12 mouse cellular contexts compared by ENCODE assay signal in the genomic region with DNA sequence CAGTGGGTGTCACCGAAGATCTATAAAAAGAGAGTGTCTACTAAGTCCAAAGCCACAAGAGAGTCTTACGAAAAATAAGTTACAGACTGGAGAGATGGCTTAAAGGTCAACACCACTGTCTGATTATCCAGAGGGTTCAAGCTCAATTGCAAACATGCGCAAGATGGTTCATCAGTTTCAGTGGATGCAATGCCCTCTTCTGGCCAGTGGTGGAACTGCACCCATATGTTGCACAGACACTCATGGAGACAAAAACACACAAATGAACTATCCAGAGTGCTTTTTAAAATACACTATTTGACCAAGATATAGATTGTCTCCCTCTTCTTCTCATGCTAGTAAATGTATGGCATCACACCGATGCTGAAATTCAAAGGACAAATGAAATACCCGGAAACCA.
DNase-seq lines count a peak whose midpoint lies in the region; ATAC-seq and TF ChIP-seq lines count a peak whose summit lies in the region.
"Had no signal": no experiment of that assay in that cellular context is flagged by ENCODE, and none has a peak within 500 bp of the region (broad histone marks: within the 10 kb centered on the region; RNA-seq: fewer than 3 reads in every experiment).

No protein-coding gene starts in this region.

- no peak for TF ChIP-seq EP300 in stomach, postnatal 0 days (optimal IDR thresholded peaks at IDR 0.05)

- ATAC-seq in kidney, postnatal 0 days (replicated peaks; ENCODE audit: low FRiP score, low read depth) = no peak
- ATAC-seq in stomach, postnatal 0 days (ENCODE audit: low FRiP score, low TSS enrichment) = no peak

- 97% methylated on average over 5 of the region's 5 CpGs for WGBS in kidney, postnatal 0 days
- 98% methylated on average over 5 of the region's 5 CpGs for WGBS in stomach, postnatal 0 days

- no peak overlapping the region for H3K4me2 ChIP-seq in kidney, postnatal 0 days (ENCODE audit: low read length)
- no peak overlapping the region for H3K4me2 ChIP-seq in stomach, postnatal 0 days (replicated peaks; ENCODE audit: low read depth)
- H3K4me2 ChIP-seq: hindbrain, embryonic 15.5 days; lung, embryonic 15.5 days had no signal

- peak; percentile 56 for TF ChIP-seq CTCF in kidney, postnatal 0 days (IDR thresholded peaks at IDR 0.05; ENCODE audit: low read depth)
- TF ChIP-seq CTCF in stomach, postnatal 0 days (IDR thresholded peaks at IDR 0.05; ENCODE audit: low read depth) = peak; percentile 64

- H3K27me3 ChIP-seq in kidney, postnatal 0 days (ENCODE audit: insufficient read depth, low read length) = no peaks in the 10 kb centered on the region
- no peaks in the 10 kb centered on the region for H3K27me3 ChIP-seq in stomach, postnatal 0 days (ENCODE audit: control insufficient read depth, insufficient read depth, low read length)
- H3K27me3 ChIP-seq: hindbrain, embryonic 15.5 days; lung, embryonic 15.5 days had no signal

- no peak overlapping the region for H3K4me3 ChIP-seq in kidney, postnatal 0 days (replicated peaks; ENCODE audit: low read depth, low read length)
- H3K4me3 ChIP-seq in stomach, postnatal 0 days (ENCODE audit: low read depth, low read length) = no peak overlapping the region
- H3K4me3 ChIP-seq: hindbrain, embryonic 15.5 days; lung, embryonic 15.5 days had no signal

- H3K9ac ChIP-seq in kidney, postnatal 0 days (ENCODE audit: low read depth, low read length) = no peak overlapping the region
- no peak overlapping the region for H3K9ac ChIP-seq in stomach, postnatal 0 days (ENCODE audit: low read length)
- H3K9ac ChIP-seq: hindbrain, embryonic 15.5 days; lung, embryonic 15.5 days had no signal

- no peaks in the 10 kb centered on the region for H3K9me3 ChIP-seq in kidney, postnatal 0 days (replicated peaks; ENCODE audit: low read length)
- no peaks in the 10 kb centered on the region for H3K9me3 ChIP-seq in stomach, postnatal 0 days (ENCODE audit: control insufficient read depth, low read length)
- H3K9me3 ChIP-seq: hindbrain, embryonic 15.5 days; lung, embryonic 15.5 days had no signal

- DNase-seq in kidney, postnatal 0 days (ENCODE audit: low spot score) = no peak
- no peak for DNase-seq in kidney, postnatal 14 days
- peak; percentile 19 for DNase-seq in right cerebral cortex, postnatal 14 days
- DNase-seq in right cerebral cortex, postnatal 10 days (ENCODE audit: low spot score in 2 of 2) = no peak
- DNase-seq in R1 (ENCODE audit: low read depth, low spot score) (peak; percentile 46), adipocyte (ENCODE audit: low spot score) (no peak)
- no peak for DNase-seq in stomach, postnatal 0 days (ENCODE audit: low spot score)
- DNase-seq: cerebellum, adult 9-11 months; heart, adult 18-20 months; thymus, postnatal 36 days had no signal

- no peak overlapping the region for H3K27ac ChIP-seq in kidney, postnatal 0 days
- H3K27ac ChIP-seq in stomach, postnatal 0 days (replicated peaks) = no peak overlapping the region
- H3K27ac ChIP-seq: hindbrain, embryonic 15.5 days; lung, embryonic 15.5 days had no signal

- no peaks in the 10 kb centered on the region for H3K4me1 ChIP-seq in kidney, postnatal 0 days (replicated peaks; ENCODE audit: insufficient read depth, low read length)
- H3K4me1 ChIP-seq in stomach, postnatal 0 days (replicated peaks; ENCODE audit: control insufficient read depth, insufficient read depth) = no peaks in the 10 kb centered on the region
- H3K4me1 ChIP-seq: hindbrain, embryonic 15.5 days; lung, embryonic 15.5 days had no signal

- H3K36me3 ChIP-seq in kidney, postnatal 0 days (ENCODE audit: insufficient read depth, low read length) = no peaks in the 10 kb centered on the region
- H3K36me3 ChIP-seq in stomach, postnatal 0 days (ENCODE audit: control insufficient read depth, insufficient read depth, low read length) = no peaks in the 10 kb centered on the region
- H3K36me3 ChIP-seq: hindbrain, embryonic 15.5 days; lung, embryonic 15.5 days had no signal

Comparison
In these comparisons a context has a peak if more than half of its experiments do, and no peak if none do; other contexts are left out.
1. DNase-seq: peak in right cerebral cortex, postnatal 14 days (single experiment) and R1 (single experiment); none in kidney, postnatal 0 days (single experiment), kidney, postnatal 14 days (single experiment), right cerebral cortex, postnatal 10 days (0 of 2), stomach, postnatal 0 days (single experiment) and adipocyte (single experiment).